Mouse (Mus musculus) heart, adult 2 months (tissue): ENCODE data around the gene Pawr.

Experiments
- CTCF ChIP-seq: fragments of 200-600 bp; IDR thresholded peaks from 2 replicates; pipeline ENCODE4 v1.8.1; 2022; ENCODE audit warnings: antibody characterized with exemption, mild to moderate bottlenecking, moderate library complexity
- EP300 ChIP-seq: fragments of 200-500 bp; IDR thresholded peaks from 2 replicates; pipeline ENCODE4 v1.6.1; 2011; ENCODE audit warnings: low read depth, low read length, control low read depth; ENCODE audit not compliant: insufficient read depth
- POLR2A ChIP-seq: fragments of 200-500 bp; IDR thresholded peaks from 2 replicates; pipeline ENCODE4 v1.6.1; 2011; ENCODE audit warnings: mild to moderate bottlenecking, low read depth, low read length, control low read depth; ENCODE audit not compliant: insufficient read depth

DNA sequence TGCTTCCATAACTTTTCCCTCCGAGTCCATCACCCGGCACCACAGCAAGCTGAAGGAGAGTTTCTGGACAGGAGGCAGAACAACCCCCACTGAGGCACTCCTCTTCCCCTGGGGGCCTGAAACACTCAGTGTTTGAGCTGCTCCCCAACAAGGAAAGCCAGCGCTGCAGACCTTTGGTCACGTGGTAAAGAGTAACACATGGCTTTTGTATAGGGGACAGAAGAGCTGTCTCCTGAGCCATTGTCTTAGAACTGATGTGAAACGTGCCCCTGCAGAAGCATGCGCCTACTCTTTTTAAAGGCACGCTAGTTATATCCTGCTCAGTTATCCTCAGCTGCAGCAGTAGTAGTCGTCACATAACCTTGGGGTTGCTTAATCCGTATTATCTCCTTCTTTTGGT lies 32.0 kb downstream of the Pawr start:
- no peak for TF ChIP-seq CTCF
- no peak for TF ChIP-seq EP300
- no peak for TF ChIP-seq POLR2A
